Mouse (Mus musculus): ENCODE measurements around the gene Orc2.

Orc2 gene

DNA sequence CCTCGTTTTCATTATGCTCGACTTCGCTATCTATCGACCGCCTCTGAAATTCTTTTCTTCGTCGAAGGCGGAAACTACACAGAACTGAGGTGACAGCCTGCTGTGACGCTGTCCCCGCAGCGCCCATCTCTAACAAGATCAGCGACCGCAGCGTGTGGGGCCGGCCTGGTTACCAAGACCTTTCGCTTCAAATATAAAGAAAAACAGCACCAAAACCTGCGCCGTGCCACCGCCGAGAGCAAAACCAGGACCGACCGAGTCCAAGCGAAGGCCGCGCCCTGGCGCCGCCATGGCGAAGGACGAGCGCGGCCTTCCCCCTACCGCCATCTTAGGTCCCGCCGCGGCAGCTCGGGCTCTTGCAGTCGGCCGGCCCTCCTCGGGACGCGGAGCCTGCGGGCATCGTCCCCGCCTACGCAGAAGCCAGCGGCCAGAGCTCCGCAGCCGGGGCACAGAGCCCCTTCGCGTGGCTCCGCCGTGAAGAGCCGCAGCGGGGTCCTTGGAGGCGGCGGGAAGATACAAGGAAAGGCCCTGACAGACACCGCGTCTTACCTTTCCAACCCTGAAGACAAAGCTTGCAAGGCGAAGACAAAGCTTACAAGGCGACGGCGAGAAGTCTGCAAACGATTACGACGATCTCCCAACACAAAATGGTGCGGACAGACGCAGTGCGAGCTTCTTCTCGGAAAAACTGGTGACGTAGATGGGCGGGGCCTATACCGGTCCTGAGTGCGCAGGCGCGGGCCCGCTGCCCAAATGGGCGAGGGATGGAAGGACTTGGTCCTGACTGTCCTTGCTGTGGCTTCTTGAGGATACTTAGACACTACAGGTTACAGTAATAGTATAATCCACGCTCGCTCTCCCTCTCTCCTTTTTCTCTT is 81.3 kb downstream of the Orc2 start, which contains the start of gene Clk1:
TSS of gene Clk1 (minus strand) at position 696 of the 878 bp plus-strand sequence.
- DNase-seq (ENCODE audit: extremely low read depth, low read depth, low spot score) = peak; percentile 30

DNA sequence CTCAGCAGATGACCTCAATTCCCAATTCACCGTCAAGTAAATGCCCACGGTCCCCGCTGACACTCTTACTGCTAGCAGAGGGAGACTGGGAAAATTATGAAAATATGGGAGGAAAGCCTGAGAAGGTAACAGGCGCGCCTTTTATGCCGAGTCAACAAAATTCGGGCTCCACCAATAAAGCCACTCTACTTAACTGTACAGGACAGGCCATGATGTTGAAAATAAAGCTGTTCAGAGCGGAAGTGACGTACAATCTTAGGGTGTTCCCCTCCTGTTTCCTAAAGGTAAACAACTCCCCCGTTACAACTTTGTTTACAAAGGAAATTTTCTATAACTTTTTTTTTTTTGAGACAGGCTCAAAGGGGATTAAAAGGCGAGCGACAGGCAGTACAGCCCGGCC is 82.0 kb downstream of the Orc2 start:
- no peak for DNase-seq (ENCODE audit: extremely low read depth, low read depth, low spot score)

DNA sequence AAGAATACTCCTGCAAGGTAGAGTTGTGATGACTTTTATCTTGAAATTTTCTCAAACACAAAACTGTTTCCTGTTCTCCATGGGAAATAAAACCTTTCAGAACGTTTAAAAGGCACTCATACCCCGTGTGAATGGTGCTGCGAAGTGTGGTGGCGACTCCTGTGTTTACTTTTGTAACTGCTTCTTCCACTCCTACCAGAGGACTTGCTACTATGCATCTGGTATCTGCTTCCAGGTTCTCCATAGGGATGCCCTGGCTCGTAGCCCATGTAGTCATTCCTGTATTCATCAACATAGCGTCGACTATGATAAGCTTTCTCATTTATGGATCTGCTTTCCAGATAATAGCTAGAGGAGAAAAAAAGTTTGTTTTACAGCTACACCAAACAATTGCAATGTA is 83.9 kb downstream of the Orc2 start:
- DNase-seq (ENCODE audit: extremely low read depth, low read depth, low spot score) = no peak

DNA sequence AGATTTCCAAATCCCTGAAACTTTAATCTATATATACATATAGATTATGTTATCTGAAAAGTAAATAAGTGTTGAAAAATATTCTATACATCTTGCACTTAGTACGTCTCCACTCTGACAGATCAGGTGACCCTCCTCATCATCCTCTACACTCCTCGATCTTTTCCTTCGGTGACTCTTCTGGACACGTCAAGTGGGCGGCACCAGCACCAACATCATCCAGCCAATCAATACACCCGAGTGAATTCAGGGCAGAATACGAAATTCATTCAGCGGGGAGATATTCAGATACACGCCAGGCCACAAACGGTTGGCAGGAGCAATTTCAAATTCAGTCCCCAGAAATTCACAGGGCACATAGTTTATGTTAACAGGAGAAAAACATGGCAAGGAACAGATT is 84.9 kb downstream of the Orc2 start:
- no peak for DNase-seq (ENCODE audit: extremely low read depth, low read depth, low spot score)

DNA sequence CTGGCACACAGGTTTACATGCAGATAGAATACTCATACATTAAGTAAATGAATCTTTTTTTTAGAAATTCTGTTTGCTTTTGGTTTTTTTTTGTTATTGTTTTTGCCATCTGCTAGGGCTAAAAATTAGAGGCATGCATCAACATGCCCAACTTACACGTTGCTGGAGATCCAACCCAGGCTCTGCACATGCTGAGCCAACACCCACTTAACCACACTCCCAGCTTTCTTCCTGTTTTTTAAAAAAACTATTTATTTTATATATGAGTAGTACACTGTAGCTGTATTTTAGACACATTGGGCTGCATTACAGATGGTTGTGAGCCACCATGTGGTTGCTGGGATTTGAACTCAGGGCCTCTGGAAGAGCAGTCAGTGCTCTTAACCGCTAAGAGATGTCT is 88.9 kb downstream of the Orc2 start:
- no peak for DNase-seq (ENCODE audit: extremely low read depth, low read depth, low spot score)

DNA sequence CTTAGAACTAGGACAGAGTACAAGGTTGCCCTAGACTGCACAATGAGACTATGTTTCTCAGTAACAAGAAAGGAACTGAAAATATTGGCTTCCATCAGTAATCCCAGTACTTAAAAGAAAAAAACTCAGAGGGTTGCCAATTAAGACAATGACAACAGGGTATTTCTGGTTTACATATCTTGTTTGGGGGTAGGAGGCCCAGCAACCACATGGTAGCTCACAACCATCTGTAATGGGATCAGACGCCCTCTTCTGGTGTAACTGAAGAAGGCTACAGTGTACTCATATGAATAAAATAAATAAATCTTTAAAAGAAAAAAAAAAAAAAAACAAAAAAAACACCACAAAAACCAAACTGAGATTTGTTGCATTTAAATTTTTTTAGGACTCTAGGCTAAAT is 89.5 kb downstream of the Orc2 start:
- DNase-seq (ENCODE audit: extremely low read depth, low read depth, low spot score) = no peak

Measured in fat pad, adult 2 months (tissue).